Mouse (Mus musculus) ES-Bruce4 (cell line): ENCODE measurements around the gene Ubl3. TPM values are rescaled to one million over a fixed set of nuclear protein-coding genes. Genes with fewer than 3 reads are reported as not detected.

Experiments
- H3K27ac ChIP-seq: 2 replicates; pipeline ENCODE4 v1.5.1; 2012; ENCODE audit warnings: low read length, inconsistent platforms; ENCODE audit not compliant: insufficient read depth
- H3K27me3 ChIP-seq: 2 replicates; pipeline ENCODE4 v1.6.1; 2012; ENCODE audit warnings: mild to moderate bottlenecking, low read length, inconsistent platforms; ENCODE audit not compliant: control insufficient read depth, poor library complexity, insufficient read depth, severe bottlenecking
- H3K36me3 ChIP-seq: 2 replicates; pipeline ENCODE4 v1.6.1; 2012; ENCODE audit warnings: inconsistent platforms, mild to moderate bottlenecking, low read length, moderate library complexity; ENCODE audit not compliant: control insufficient read depth, poor library complexity, insufficient read depth, severe bottlenecking
- H3K4me1 ChIP-seq: one replicate; pipeline ENCODE4 v1.8.1; 2011; ENCODE audit warnings: low read length; ENCODE audit not compliant: control insufficient read depth, insufficient read depth
- H3K4me3 ChIP-seq: 2 replicates; pipeline ENCODE4 v1.5.1; 2011; ENCODE audit warnings: low read depth, mild to moderate bottlenecking, low read length
- H3K9ac ChIP-seq: 2 replicates; pipeline ENCODE4 v1.6.1; 2012; ENCODE audit warnings: low read depth, mild to moderate bottlenecking, inconsistent platforms; ENCODE audit not compliant: poor library complexity, severe bottlenecking
- H3K9me3 ChIP-seq: replicated peaks from 2 replicates; pipeline ENCODE4 v1.6.1; 2012; ENCODE audit warnings: mild to moderate bottlenecking, low read length, inconsistent platforms; ENCODE audit not compliant: control insufficient read depth, poor library complexity, insufficient read depth, severe bottlenecking
- CTCF ChIP-seq: IDR thresholded peaks from one replicate; pipeline ENCODE4 v1.8.1; 2011; ENCODE audit warnings: low read depth, low read length
- EP300 ChIP-seq: IDR thresholded peaks from 2 replicates; pipeline ENCODE4 v1.6.1; 2011; ENCODE audit warnings: low read depth, low read length; ENCODE audit not compliant: insufficient read depth
- POLR2A ChIP-seq: IDR thresholded peaks from one replicate; pipeline ENCODE4 v1.8.1; 2011; ENCODE audit warnings: low read length; ENCODE audit not compliant: insufficient read depth
- polyA plus RNA-seq: library from polyadenylated mRNA; stranded (reverse); fragments of >200 nt; gene quantifications from 2 replicates; pipeline ENCODE4 v1.2.4, GENCODE M21; 2011; ENCODE audit warnings: low read depth; ENCODE audit not compliant: missing spikeins, insufficient read depth, insufficient read length

Ubl3 gene
- polyA plus RNA-seq, 1 experiment, result 55.8 TPM

DNA sequence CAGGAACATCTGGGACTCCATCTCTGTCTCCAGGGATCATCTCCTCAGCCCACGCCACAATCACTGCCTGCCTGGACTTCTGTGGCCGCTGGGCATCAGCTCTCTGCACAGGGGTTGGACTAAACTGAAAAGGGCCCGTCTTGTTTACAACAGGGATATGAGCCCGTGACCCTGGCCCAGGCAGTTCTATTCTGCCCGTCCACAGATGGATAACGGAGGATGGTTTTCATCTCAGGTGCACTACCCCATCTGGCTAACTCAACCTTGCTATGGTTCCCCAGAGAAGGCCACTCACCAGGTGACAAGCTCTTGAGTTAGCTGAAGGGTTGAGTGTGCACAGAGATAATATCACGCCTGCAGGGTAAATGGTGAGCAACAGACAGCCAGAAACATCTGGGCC is 78.2 kb downstream of the Ubl3 start:
- TF ChIP-seq POLR2A, result no peak
- TF ChIP-seq EP300, result no peak
- TF ChIP-seq CTCF, result no peak
- no peak overlapping the region for H3K27ac ChIP-seq

DNA sequence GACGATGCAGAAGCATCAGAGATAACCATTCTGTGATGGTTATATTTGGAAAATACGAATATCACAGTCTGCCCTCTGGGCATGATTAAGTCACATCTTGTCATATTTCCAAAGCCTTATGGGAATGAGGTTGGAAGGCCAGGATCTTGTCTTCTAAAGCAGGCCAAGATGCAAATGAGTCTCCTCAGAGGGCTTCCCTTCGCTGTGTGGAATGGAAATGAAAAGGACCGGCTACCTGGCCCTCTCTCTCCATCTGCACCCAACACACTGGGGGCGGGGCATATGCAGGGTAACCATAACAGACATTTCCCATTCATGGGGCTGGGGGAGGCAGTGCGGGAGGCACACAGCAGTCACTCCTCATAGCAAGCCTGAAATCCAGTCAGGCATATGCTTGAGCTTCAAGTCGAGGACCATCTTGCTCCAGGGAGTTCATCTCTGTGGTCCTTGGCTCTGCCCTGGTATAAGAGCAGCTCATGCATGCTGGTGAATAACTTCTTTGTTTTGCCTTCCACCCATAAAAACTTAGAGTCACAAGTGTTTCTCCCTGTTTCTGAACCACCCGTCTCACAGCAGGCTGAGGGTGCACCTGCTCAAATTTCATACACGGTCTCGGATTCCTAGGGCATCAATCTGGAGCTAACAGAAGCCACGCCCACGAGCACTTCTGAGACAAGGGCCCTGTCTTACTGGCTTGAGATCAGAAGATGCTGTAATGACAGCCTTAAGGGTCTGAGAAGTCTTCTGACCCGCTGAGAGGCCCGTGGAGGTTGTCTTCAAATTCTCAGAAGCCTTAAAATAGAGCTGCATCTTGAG is 83.8 kb downstream of the Ubl3 start:
- Histone ChIP-seq H3K9ac (no peak overlapping the region), H3K27ac (no peak overlapping the region), H3K27me3 (no peaks in the 10 kb centered on the region), H3K9me3 (no peaks in the 10 kb centered on the region), H3K4me3 (no peak overlapping the region), H3K4me1 (peaks cover 2% of the 10 kb centered on the region), H3K36me3 (no peaks in the 10 kb centered on the region)
- TF ChIP-seq EP300, result no peak
- no peak for TF ChIP-seq CTCF
- TF ChIP-seq POLR2A, result no peak

More for the DNA sequence above, 78.2 kb downstream of the Ubl3 start:
- Histone ChIP-seq H3K9me3 (no peaks in the 10 kb centered on the region), H3K27me3 (no peaks in the 10 kb centered on the region), H3K9ac (no peak overlapping the region), H3K4me3 (no peak overlapping the region), H3K36me3 (no peaks in the 10 kb centered on the region), H3K4me1 (no peaks in the 10 kb centered on the region)

DNA sequence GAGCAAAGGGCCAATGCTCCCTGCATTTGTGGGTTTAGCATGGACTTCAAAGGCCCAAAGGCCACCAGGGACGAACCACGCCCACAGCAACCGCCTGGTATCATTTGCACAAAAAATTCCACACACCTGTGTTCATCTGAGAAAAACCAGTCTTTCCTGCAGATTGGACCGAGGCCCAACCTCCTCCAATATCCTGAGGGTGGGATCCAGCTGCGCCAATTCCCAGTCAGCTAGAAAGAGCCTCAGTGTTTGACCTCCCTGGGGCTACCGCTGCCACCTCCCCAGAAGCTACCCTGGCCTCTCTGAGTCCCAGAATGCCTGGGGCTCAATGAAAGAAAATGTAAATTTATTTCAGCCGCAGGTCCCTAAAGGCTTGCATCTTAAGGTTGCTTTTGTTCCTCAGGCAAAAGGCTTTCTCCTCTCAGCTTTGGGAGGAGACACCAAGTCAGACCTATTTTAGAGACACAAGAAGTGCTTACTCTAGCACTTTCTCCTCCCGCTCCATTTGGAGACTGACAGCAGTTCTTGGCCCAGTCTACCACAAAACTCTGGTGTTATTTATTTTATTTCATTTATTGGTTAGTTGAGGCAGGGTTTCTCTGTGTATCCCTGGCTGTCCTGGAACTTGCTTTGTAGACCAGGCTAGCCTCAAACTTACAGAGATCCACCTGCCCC is 85.5 kb downstream of the Ubl3 start:
- H3K9me3 ChIP-seq, result no peaks in the 10 kb centered on the region
- no peaks in the 10 kb centered on the region for H3K27me3 ChIP-seq
- TF ChIP-seq CTCF (no peak), EP300 (peak; percentile 83)
- no peak overlapping the region for H3K9ac ChIP-seq
- H3K27ac ChIP-seq, result peak overlapping the region; percentile 5; the same call in 1 of the 2 replicates
- H3K4me3 ChIP-seq, result no peak overlapping the region
- H3K4me1 ChIP-seq, result peaks cover 2% of the 10 kb centered on the region
- no peaks in the 10 kb centered on the region for H3K36me3 ChIP-seq

DNA sequence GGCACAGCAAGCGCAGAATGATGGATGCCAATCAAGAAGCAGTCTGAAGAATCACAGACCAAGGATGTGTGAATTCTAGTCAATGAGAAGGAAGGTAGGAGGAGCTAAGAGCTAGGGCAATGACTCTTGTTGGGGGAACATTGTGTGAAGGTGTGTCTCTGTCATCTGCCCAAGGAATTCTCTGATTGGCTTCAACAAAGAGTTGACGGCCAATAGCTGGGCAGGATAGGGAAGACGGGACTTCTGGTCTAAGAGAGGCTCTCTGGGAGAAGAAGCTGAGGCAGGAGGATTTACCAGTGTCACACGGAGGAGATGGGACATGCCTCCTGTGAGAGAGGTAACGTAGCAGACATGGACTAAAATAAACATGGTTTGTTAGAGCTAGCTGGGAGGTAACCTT is 86.5 kb downstream of the Ubl3 start:
- Histone ChIP-seq H3K4me1 (peaks cover 2% of the 10 kb centered on the region), H3K9me3 (no peaks in the 10 kb centered on the region), H3K4me3 (no peak overlapping the region), H3K9ac (no peak overlapping the region), H3K27me3 (no peaks in the 10 kb centered on the region), H3K27ac (no peak overlapping the region), H3K36me3 (no peaks in the 10 kb centered on the region)
- TF ChIP-seq EP300 (no peak), CTCF (no peak), POLR2A (no peak)

DNA sequence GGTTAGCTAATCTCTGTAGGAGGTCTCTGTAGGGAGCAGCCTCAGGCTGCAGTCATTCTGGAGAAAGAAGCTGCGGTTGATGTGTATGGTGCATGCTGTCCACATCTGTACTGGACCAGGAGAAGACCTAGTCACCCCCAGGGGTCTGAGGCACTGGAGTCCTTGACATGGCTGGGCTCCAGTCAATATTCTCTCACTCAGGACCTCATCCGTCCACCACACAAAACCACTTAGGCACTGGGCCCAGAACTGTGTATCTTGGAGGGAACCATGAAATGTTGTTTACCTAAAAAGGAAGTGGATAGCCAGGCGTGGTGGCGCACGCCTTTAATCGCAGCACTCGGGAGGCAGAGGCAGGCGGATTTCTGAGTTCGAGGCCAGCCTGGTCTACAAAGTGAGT is 87.5 kb downstream of the Ubl3 start:
- H3K36me3 ChIP-seq, result no peaks in the 10 kb centered on the region
- no peak overlapping the region for H3K9ac ChIP-seq
- H3K4me1 ChIP-seq, result peaks cover 2% of the 10 kb centered on the region
- TF ChIP-seq EP300 (no peak), CTCF (no peak), POLR2A (no peak)
- H3K27ac ChIP-seq, result no peak overlapping the region
- H3K9me3 ChIP-seq, result peaks cover 4% of the 10 kb centered on the region; the same call in 1 of the 2 replicates
- H3K27me3 ChIP-seq, result no peaks in the 10 kb centered on the region
- H3K4me3 ChIP-seq, result no peak overlapping the region

DNA sequence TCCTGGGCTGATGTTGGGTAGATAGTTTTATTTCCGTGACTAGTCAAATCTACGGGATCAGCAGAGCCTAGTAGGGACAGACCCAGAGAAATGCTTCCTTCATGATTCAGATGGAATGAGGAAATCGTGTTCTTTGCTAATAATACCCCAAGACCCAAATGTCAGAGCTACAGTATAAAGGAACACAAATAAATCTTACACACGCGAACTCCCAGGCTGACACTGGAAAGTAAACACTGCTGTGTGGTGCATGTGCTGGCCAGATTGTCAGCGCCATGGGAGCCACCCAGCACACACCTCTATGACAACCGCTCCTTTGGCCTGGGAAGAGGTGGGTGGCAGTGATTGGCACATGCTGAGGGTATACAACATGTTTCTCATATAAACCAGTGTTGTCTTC is 88.1 kb downstream of the Ubl3 start:
- Histone ChIP-seq H3K27ac (no peak overlapping the region), H3K9ac (no peak overlapping the region), H3K27me3 (no peaks in the 10 kb centered on the region), H3K36me3 (no peaks in the 10 kb centered on the region), H3K4me1 (peaks cover 2% of the 10 kb centered on the region), H3K9me3 (peaks cover 7% of the 10 kb centered on the region; the same call in 1 of the 2 replicates), H3K4me3 (no peak overlapping the region)
- TF ChIP-seq CTCF, result no peak
